Mouse (Mus musculus): ENCODE data around the gene Cenpi. TPM values are rescaled to one million over a fixed set of nuclear protein-coding genes. Genes with fewer than 3 reads are reported as not detected.

Gene Cenpi
- total RNA-seq, 2 experiments from 2014 or later, result 1.4 to 1.5 TPM

GRCm38 (mm10) chrX:134353848-134354247 is 46.0 kb downstream of the Cenpi start:
- intact Hi-C loops (cut with DNase I; ENCODE audit: low total_unique reads), result no loop called here
- DNase-seq, result no peak

GRCm38 (mm10) chrX:134359336-134359735 is 51.5 kb downstream of the Cenpi start:
- DNase-seq, result no peak
- intact Hi-C loops (cut with DNase I; ENCODE audit: low total_unique reads), result no loop called here

GRCm38 (mm10) chrX:134362156-134362555 is 54.3 kb downstream of the Cenpi start:
- intact Hi-C loops (cut with DNase I; ENCODE audit: low total_unique reads), result no loop called here
- no peak for DNase-seq

GRCm38 (mm10) chrX:134365421-134365820 is 57.5 kb downstream of the Cenpi start:
- DNase-seq, result no peak
- intact Hi-C loops (cut with DNase I; ENCODE audit: low total_unique reads), result no loop called here

- DNase-seq, result no peak
Measured at GRCm38 (mm10) chrX:134366547-134366946, 58.7 kb downstream of the Cenpi start.

GRCm38 (mm10) chrX:134371279-134371678 is 63.4 kb downstream of the Cenpi start:
- intact Hi-C loops (cut with DNase I; ENCODE audit: low total_unique reads), result no loop called here
- DNase-seq, result no peak

More at GRCm38 (mm10) chrX:134366547-134366946, 58.7 kb downstream of the Cenpi start:
- intact Hi-C loops (cut with DNase I; ENCODE audit: low total_unique reads), result no loop called here

GRCm38 (mm10) chrX:134374190-134374589 is 66.3 kb downstream of the Cenpi start:
- intact Hi-C loops (cut with DNase I; ENCODE audit: low total_unique reads), result no loop called here
- DNase-seq, result no peak

GRCm38 (mm10) chrX:134384896-134385295 is 77.0 kb downstream of the Cenpi start:
- intact Hi-C loops (cut with DNase I; ENCODE audit: low total_unique reads), result no loop called here
- no peak for DNase-seq

- intact Hi-C loops (cut with DNase I; ENCODE audit: low total_unique reads), result no loop called here
- DNase-seq, result no peak
Measured at GRCm38 (mm10) chrX:134398972-134399371, 91.1 kb downstream of the Cenpi start.

- peak; percentile 5 for DNase-seq
- intact Hi-C loops (cut with DNase I; ENCODE audit: low total_unique reads), result no loop called here
Measured at GRCm38 (mm10) chrX:134403863-134404583, 96.1 kb downstream of the Cenpi start, which contains the start of gene Drp2. TSS of gene Drp2 (plus strand) at chrX:134404551.

GRCm38 (mm10) chrX:134404584-134404955 is 96.7 kb downstream of the Cenpi start:
- intact Hi-C loops (cut with DNase I; ENCODE audit: low total_unique reads), result no loop called here
- peak; percentile 7 for DNase-seq

- DNase-seq, result no peak
- intact Hi-C loops (cut with DNase I; ENCODE audit: low total_unique reads), result no loop called here
Measured at GRCm38 (mm10) chrX:134409354-134409900, 101.5 kb downstream of the Cenpi start.

GRCm38 (mm10) chrX:134412096-134412495 is 104.2 kb downstream of the Cenpi start:
- intact Hi-C loops (cut with DNase I; ENCODE audit: low total_unique reads), result no loop called here
- no peak for DNase-seq

Other genes starting within 250 kb of the Cenpi start
- 10 to 100 TPM; 11.3 to 12.6 TPM for gene Cstf2, start 248.9 kb upstream of the Cenpi start, total RNA-seq (2021)
- under 1 TPM; 0.38 to 0.74 TPM for gene Xkrx, start 146.0 kb upstream of the Cenpi start, total RNA-seq (2021)
- not detected for gene Arl13a, start 120.6 kb upstream of the Cenpi start, total RNA-seq (2021)
- gene Nox1, start 86.1 kb upstream of the Cenpi start, total RNA-seq (2021), result under 1 TPM in 1 of 2 experiments, not detected in 1; 0.25 TPM
- 10 to 100 TPM in 1 of 2 experiments, 1 to 10 TPM in 1; 8.7 to 13.2 TPM for gene Trmt2b, start 31.1 kb upstream of the Cenpi start, total RNA-seq (2021)
- under 1 TPM; 0.80 to 0.84 TPM for gene Tmem35a, start 12.9 kb upstream of the Cenpi start, total RNA-seq (2021)
- gene Drp2, start 96.5 kb downstream of the Cenpi start, total RNA-seq (2021), result 10 to 100 TPM in 1 of 2 experiments, 1 to 10 TPM in 1; 5.6 to 15.6 TPM
- gene Taf7l, start 168.4 kb downstream of the Cenpi start, total RNA-seq (2021), result not detected
- 10 to 100 TPM; 14.6 to 19.1 TPM for gene Timm8a1, start 233.8 kb downstream of the Cenpi start, total RNA-seq (2021)